ENCODE assay signal across 19 mouse cellular contexts in genomic region chr10:19291474-19291873, GRCm38 (mm10).
DNase-seq lines count a peak whose midpoint lies in the region; ATAC-seq and TF ChIP-seq lines count a peak whose summit lies in the region.
"Had no signal": no experiment of that assay in that cellular context is flagged by ENCODE, and none has a peak within 500 bp of the region (broad histone marks: within the 10 kb centered on the region; RNA-seq: fewer than 3 reads in every experiment).

No protein-coding gene starts in this region.

- H3K27me3 ChIP-seq in CH12.LX (replicated peaks) = no peaks in the 10 kb centered on the region
- H3K27me3 ChIP-seq: embryonic facial prominence, embryonic 12.5 days; forebrain, embryonic 13.5 days; forebrain, embryonic 15.5 days had no signal

- no peak for DNase-seq in CH12.LX (ENCODE audit: extremely low read depth)
- no peak for DNase-seq in cerebellum, postnatal 25 days
- no peak for DNase-seq in lung, adult 2 months
- DNase-seq: adrenal gland, adult 2 months; adrenal gland, postnatal 10 days; adrenal gland, postnatal 25 days; cerebellum, adult 11 months; cerebellum, adult 18-20 months; cerebellum, adult 8-10 months; cerebellum, adult 9-11 months; cerebellum, postnatal 14 days; forebrain, postnatal 0 days had no signal

- no peak for TF ChIP-seq CTCF in CH12.LX (conservative IDR thresholded peaks at IDR 0.05 in 1 of 2, IDR thresholded peaks at IDR 0.05 in 1 of 2; ENCODE audit: low read depth in 2 of 2, low read length in 2 of 2)
- no peak for TF ChIP-seq CTCF in lung, adult 2 months (IDR thresholded peaks at IDR 0.05; ENCODE audit: insufficient read depth, low read length)

- peak overlapping the region; percentile 86 for H3K4me2 ChIP-seq in CH12.LX (ENCODE audit: insufficient read depth, low read depth, poor library complexity, severe bottlenecking)
- H3K4me2 ChIP-seq: embryonic facial prominence, embryonic 12.5 days; forebrain, embryonic 13.5 days; forebrain, embryonic 15.5 days had no signal

- H3K4me1 ChIP-seq in CH12.LX (ENCODE audit: control insufficient read depth in 1 of 2, insufficient read depth in 2 of 2) = peaks cover 4 to 25% of the 10 kb centered on the region in 2 experiments; a peak in 3 of 4 replicates
- H3K4me1 ChIP-seq in lung, adult 2 months (ENCODE audit: control insufficient read depth, insufficient read depth, low read length) = no peaks in the 10 kb centered on the region
- H3K4me1 ChIP-seq: embryonic facial prominence, embryonic 10.5 days; embryonic facial prominence, embryonic 12.5 days; forebrain, embryonic 13.5 days; forebrain, embryonic 15.5 days had no signal

- dilution Hi-C loops in CH12.LX (cut with MboI; ENCODE audit: extremely low pct_ligation_motif_present, extremely low pct_unique_long_range_greater_than_20kb, low sequenced_read_pairs) = no loop called here

- no peak for TF ChIP-seq RAD21 in CH12.LX (IDR thresholded peaks at IDR 0.05; ENCODE audit: low read depth, low read length)

- H3K79me2 ChIP-seq in CH12.LX (replicated peaks; ENCODE audit: control insufficient read depth, extremely low read depth, insufficient read depth, poor library complexity, severe bottlenecking) = no peaks in the 10 kb centered on the region

- ATAC-seq in granulocyte monocyte progenitor cell, adult 5-6 weeks (replicated peaks; ENCODE audit: poor library complexity, severe bottlenecking) = peak; percentile 78
- ATAC-seq in megakaryocyte progenitor cell, adult 5-6 weeks (replicated peaks; ENCODE audit: poor library complexity) = peak; percentile 50
- ATAC-seq: CD4-positive, CD25-positive, alpha-beta regulatory T cell, adult 4 months; forebrain, embryonic 13.5 days; forebrain, embryonic 15.5 days; forebrain, postnatal 0 days had no signal

- no peak for TF ChIP-seq POLR2A in CH12.LX (IDR thresholded peaks at IDR 0.05; ENCODE audit: low read depth, low read length)
- TF ChIP-seq POLR2A in lung, adult 2 months (IDR thresholded peaks at IDR 0.05; ENCODE audit: borderline replicate concordance, extremely low read depth, low read depth, low read length) = no peak

- H3K9me3 ChIP-seq in CH12.LX (replicated peaks; ENCODE audit: low read length) = no peaks in the 10 kb centered on the region
- H3K9me3 ChIP-seq: embryonic facial prominence, embryonic 10.5 days; embryonic facial prominence, embryonic 12.5 days; forebrain, embryonic 13.5 days; forebrain, embryonic 15.5 days had no signal

- peak overlapping the region in 1 of 3 experiments; percentile 15 for H3K4me3 ChIP-seq in CH12.LX (replicated peaks in 1 of 3; ENCODE audit: low read depth in 2 of 3, low read length in 2 of 3, poor library complexity in 1 of 3)
- no peak overlapping the region for H3K4me3 ChIP-seq in lung, adult 2 months (replicated peaks; ENCODE audit: extremely low read depth, low read depth, low read length)
- H3K4me3 ChIP-seq: embryonic facial prominence, embryonic 10.5 days; embryonic facial prominence, embryonic 12.5 days; forebrain, embryonic 13.5 days; forebrain, embryonic 15.5 days had no signal

- in situ Hi-C loops in CH12.LX (cut with MboI; ENCODE audit: low pct_ligation_motif_present, low pct_unique_long_range_greater_than_20kb, low sequenced_read_pairs) = no loop called here

- H3K36me3 ChIP-seq in CH12.LX (replicated peaks in 1 of 2; ENCODE audit: control insufficient read depth in 1 of 2, insufficient read depth in 1 of 2, low read length in 1 of 2) = no peaks in the 10 kb centered on the region
- H3K36me3 ChIP-seq: embryonic facial prominence, embryonic 10.5 days; embryonic facial prominence, embryonic 12.5 days; forebrain, embryonic 15.5 days had no signal

- H3K27ac ChIP-seq in CH12.LX (ENCODE audit: insufficient read depth, low read depth) = peak overlapping the region; percentile 21; the same call in 1 of the 2 replicates
- H3K27ac ChIP-seq: embryonic facial prominence, embryonic 10.5 days; embryonic facial prominence, embryonic 12.5 days; forebrain, embryonic 13.5 days; forebrain, embryonic 15.5 days had no signal

- H3K9ac ChIP-seq in CH12.LX (ENCODE audit: insufficient read depth, low read depth) = peak overlapping the region; percentile 36; the same call in 1 of the 2 replicates
- H3K9ac ChIP-seq: embryonic facial prominence, embryonic 12.5 days; forebrain, embryonic 13.5 days; forebrain, embryonic 15.5 days; forebrain, postnatal 0 days had no signal

- no peak; the same call in 1 of the 2 replicates for TF ChIP-seq EP300 in CH12.LX (IDR thresholded peaks at IDR 0.05; ENCODE audit: low read length)

- WGBS in lung, adult 2 months = 75% methylated on average over 5 of the region's 5 CpGs

TF ChIP-seq in CH12.LX, 34 proteins besides CTCF, POLR2A, EP300 and RAD21:
- TF ChIP-seq BHLHE40 (IDR thresholded peaks at IDR 0.05; ENCODE audit: low read depth, low read length) (0 out of 2 replicates have a peak, but pooled peaks have one; percentile 0), RCOR1 (conservative IDR thresholded peaks at IDR 0.05; ENCODE audit: low read depth, low read length) (no peak)
TF ChIP-seq in CH12.LX: peak in this region for 1.
